Mouse (Mus musculus) right cerebral cortex, postnatal 14 days (tissue): ENCODE measurements at regions not wholly inside any gene's neighbourhood (a gene's known extent, or its start where the extent isn't known, plus 50 kb on each side); places are given as distances from the start of the nearest gene placed in this dataset.
"Not testable (repeated sequence)": the region's sequence is repeated elsewhere in the genome, so short reads cannot be mapped to it uniquely, and the experiment has no call there.

ENCODE experiments used
- DNase-seq: peaks from one replicate; pipeline ENCODE4 v3.0.0; 2022

DNA sequence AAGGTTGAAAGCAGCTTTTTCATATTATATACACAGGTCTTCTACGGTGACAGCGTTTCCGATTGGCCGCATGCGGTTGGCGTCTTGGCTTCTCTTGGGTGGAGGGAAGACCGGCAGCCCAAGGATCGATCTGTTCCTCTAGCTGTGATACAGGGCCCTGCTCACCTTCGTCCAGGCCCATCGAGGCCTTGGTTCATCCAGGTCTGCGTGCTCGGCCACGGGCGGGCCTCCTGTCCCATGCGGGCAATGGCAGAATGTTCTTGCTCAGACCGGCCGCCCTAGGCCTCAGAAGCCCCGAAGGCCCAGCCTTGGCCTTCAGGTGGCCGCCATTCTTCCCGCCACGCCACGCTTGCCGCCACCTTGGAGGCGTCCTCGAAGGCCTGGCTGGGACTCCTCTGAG is 194.4 kb upstream of the Ppp6c start:
- no peak for DNase-seq

DNA sequence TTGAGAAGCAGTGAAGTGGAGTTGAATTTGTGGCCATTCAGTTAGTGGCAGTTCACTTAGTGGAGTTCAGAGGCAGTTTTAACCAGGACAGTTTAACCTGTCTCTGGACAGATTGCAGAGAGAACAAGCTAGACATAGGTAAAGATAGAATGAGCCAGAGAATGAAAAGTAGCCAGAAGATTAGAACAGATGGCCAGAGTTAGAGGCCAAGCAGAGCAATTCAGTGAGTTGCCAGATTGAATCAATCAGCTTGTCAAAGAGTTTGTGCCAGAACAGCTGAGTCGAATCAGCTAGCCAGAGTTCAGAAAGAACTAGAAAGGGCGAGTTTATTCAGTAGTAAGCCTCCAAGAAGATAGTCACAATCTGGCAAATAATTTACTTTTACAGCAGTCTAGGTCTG is 174.1 kb upstream of the Ppp6c start:
- no peak for DNase-seq

DNA sequence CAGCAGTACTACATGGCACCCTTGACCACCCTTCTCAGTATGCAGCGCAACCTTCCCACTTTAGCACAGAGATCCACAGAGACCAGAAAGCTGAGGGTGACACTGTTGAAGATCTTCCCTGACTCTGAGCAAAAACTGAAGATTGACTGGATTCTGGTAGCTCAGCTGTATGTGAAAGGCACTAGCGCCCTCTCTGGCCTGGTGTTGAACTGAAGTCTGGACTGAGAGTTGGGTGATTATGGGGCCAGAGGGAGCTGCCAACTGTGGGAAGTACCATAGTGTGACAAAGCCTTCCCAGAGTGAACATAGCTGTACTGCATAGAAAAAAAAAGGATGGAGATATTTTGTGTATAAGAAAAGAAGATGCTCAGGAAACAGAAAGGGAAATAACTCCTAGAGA is 173.3 kb upstream of the Ppp6c start:
- no peak for DNase-seq

DNA sequence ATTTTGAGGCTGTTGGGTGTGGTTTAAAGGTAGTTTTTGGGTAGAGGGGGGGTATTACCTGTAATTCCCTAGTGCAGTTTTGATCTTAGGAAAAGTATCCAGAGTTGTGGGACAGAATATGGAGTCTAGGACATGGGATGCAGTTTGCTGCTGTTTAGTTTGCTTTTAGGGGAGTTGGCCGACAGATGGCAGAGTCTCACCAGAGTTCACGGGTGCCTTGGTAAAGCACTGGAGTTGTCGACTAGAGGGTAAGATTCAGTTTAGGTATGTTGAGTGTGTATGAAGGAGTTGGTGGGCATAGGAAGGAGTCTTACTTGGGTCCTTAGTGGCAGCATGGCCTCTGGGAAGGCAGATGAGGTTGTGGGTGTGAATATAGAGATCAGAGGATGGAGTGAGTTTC is 168.4 kb upstream of the Ppp6c start:
- DNase-seq, result no peak

DNA sequence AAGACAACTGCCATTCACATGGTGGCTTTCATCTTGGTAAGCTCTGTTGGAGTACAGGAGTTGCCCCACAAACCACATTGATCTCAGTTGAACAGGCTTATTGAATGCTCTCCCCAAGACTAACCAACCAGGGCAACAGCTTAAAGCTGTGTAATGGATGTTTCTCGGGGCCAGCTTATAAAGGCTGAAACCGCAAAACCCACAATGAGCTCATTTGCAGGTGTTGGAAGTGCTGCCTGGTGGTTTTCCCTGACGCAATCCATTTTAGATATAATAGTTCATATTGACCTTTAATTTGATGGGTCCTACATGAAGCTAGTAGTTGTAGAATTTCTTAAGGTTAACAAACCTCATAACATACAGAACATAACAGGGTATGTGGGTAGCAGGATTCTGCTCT is 151.0 kb upstream of the Ppp6c start:
- DNase-seq, result no peak

DNA sequence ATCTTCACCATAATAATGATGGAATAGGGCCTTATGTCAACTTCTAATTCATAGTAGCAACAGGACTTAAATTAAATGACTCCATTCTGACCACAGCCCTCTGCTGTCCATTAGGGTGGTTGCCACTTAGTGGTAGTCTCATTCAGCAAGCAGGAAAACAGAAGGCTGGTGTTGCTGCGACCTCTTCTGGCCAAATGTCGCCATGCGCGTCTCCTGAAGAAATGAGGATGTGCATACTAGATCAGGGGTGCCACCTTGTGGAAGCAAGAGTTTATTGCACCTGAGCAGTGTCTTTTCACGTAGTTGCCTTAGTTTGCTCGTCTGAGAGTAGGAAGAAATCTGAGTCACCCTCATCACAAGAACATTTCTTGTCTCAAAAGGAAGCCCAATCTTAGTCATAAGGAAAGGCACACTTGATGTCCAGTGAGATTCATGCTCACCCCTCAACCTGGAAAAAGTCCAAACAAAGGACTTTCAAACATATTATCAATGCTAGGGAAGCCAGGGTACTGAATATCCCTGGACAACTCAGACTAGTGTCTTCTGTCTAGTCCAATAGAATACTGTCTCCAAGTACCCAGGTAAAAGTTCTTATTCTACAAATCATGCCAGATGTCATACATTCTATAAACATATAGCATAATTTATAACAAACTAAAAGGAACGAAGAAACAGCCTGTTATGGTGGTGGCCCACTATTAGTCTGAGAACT is 147.0 kb upstream of the Ppp6c start:
- peak; percentile 91 for DNase-seq

DNA sequence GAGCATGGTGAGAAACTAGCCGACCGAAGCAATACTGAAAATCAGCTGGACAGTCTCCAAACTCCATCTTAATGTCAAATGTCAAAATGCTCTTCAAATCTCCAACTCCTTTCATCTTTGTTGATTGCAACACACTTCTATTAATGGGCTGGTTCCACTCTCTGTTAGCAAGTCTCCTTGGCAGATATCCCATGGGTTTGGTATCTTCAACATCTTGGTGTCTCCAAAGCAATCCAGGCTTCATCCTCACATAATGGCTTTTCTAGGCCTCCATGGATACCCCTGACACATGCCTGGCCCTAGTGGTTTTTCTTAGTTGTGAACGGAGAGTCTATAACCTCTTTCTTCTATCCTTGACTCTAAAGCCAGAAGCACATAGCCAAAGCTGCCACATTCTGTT is 118.0 kb upstream of the Ppp6c start:
- no peak for DNase-seq

DNA sequence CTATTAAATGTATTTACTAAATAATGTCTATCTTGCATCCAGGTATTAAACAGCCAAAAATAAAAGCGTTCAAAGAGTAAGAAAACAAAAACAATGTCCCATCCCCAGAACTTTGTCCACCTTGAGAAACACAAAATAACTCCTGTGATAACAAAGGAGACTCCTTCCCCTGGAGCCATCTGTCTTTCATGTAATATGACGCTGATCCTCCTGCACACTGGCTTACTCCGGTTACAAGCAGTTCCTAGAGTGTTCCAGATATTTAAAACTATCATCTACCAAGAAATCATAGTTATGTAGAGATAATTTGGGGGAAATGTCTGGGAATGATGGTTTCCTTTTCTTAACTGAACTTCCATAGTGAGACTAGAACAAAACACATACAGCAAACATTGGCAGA is 114.2 kb upstream of the Ppp6c start:
- DNase-seq, result no peak

DNA sequence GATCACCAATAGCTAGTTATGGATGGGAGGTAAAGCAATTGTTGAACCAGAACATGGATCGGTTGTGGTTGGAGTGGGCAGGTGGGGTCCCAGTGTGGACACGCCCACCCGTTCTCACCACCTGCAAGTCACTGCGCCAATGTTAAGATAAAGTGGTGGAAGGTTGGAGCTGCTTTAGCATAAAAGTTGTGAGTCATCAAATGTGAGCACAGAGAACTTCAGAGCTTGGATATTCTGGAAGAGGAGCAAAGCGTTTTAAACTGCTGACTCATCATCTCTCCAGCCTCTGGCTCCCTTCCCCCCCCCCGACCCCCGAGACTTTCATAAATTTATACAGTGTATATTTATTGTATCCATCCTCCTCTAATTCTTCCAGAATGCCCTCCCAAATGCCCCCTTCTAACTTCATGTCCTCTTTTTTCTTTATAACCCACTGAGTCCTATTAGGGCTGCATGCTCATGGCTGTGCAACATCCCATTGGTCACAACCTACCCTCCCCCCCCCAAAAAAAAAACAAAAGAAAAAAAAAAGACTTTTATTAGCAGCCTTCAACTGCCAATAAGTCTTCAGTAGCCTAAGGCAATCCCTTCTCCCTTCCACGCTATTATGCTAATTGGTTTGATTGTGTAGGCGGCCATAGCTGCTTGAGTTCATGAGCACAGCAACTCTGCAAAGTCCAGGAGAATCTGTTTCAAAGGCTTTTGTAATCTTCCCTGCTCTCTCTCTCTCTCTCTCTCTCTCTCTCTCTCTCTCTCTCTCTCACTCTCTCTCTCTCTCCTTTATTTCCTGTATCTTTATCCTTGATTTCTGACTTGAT is 112.8 kb upstream of the Ppp6c start:
- DNase-seq, result no peak

DNA sequence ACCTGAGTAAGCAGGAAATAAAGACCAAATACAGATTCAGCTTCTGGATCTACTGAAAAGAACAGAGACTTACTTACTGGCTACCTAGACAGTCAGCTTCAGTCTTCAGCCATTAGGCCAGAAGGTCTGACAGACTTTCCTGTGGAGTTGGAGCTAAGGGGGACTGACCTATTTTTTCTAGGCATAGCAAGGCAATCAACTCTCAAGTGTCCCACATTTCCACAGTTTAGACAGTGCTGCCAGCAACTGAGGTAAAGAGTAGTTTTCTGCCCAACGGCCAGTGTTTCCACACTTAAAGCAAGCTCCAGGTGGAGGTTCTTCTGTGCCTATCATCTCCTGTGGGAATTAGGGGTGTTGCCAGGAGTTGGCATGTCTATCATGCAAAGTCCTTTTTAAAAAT is 111.3 kb upstream of the Ppp6c start:
- DNase-seq, result no peak

DNA sequence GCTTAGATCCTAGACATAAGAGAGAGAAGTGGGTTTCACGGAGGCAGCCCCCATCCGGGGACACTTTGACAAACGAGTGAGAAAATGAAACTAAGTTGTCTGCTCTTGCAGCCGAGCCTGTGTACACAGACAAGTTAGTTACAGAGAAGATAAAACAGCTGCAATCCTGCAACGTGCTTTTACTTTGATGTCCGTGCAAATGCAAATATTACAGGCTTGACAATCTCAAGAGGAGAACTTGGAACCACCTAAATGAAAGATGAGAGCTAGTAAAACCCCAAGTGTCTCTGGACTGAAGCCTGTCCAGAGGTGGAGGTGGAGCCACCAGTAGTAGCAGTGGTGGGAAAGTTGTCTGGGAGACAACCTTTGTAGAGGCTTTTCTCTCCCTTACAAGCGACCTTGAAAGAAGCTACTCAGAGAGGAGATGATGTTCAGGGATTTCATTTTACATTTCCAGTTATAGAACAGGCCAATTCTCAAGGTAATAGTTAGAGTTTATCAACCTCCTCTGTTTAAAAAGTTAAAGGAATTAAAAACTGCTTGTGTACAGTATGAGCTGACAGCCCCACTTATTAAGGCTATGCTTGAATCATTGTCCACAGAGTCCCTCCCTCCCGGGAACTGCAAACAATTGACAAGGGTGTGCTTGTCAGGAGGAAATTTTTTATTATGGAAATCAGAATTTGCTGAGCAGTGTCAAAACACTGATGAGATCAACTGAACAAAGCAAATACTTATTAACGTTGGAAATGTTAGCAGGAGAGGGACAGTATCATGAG is 99.7 kb upstream of the Ppp6c start:
- DNase-seq, result no peak

DNA sequence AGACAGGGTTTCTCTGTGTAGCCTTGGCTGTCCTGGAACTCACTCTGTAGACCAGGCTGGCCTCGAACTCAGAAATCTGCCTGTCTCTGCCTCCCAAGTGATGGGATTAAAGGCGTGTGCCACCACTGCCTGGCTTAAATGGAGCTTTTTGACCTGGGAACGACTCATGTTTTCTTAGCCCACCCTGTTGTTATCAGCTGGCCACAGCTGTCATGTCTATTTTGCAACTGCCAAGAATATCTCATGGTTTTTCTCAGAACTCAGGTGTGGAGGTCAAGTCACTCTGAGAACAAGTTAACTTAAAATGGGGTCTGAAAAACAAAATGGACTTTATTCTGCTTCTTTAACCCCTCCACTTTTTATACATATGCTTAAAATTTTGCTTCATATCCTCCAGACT is 98.9 kb upstream of the Ppp6c start:
- DNase-seq, result not testable (repeated sequence)

DNA sequence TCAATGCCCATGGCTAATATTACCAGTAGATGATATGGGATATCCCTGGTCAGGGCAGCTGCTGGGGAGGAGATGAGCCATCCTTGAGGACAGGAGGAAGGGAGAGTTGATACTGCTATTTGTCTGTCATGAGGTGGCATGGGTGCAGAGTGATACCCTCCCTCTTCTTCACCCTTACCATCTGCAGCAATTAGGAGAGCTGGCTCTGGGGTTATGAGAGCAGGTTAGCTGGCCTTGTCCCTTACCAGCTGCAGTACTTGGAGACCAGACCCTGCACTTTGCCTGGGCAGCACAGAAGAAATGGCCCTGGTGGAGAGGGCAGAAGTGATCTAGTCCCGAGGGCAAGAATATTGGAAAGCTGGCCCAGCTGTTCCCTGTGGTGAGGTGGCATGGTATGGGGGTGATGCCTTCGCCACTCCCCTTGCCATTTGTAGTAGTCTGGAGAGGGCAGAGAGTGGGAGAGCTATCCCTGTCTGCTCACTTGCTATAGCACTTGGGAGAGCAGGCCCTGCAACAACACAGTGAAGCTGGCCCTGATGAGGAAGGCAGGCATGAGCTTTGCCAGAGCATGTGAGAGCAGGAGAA is 73.6 kb upstream of the Ppp6c start:
- DNase-seq, result no peak

DNA sequence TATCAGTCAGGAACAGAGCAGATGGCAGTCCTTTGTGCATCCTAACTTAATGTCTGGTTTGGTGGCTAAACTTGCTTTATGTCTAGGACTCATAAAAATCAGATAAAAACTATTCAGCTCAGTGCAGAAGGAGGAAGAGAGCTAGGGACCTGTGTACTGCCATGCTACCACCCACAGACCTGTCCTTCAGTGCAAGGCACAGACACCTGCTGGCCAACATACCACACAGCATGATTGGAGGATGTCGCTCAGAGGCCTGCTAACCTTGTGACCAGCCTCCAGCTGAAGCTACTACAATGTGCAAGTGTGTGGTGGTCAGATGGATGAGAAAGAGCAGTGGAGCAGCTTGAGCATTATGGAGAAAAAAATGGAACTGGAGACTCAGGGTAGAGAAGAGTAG is 73.0 kb upstream of the Ppp6c start:
- DNase-seq, result no peak

DNA sequence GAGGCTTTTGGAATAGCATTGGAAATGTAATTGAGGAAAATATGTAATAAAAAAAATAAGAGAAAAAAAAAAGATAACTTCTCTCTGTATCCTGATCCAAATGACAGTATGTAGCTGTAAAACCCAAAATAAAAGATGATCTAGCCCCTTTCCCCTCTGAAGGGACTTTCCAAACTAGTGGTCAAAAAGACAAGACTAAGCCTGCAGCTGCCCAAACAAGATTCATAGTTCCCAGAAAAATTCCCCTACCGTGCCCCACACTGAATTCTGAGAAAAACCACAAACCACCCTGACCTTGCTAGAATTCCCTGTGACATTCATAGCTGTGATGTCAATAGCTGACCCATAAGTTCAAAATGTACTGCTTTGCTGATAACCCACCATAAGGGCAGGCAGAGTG is 69.2 kb upstream of the Ppp6c start:
- no peak for DNase-seq

DNA sequence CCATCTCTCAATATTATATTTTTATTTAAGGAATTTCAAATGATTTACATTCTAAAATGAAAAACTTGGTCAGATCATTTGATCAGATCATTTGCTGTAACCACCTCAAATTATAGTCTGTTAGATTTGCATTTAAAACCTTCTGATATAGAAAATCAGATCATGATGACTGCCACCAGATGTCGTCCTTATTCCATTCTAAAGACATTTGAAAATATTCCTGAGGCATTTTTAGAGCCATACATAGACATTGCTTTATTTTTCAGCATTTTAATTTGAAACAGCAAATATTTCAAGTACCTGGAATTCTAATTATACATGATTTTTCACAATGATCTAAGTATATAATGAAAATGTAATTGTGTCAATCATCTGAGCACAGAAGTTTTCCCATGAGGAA is 52.0 kb upstream of the Ppp6c start:
- DNase-seq, result no peak
